Mouse (Mus musculus): ENCODE results near the gene Slc5a11.

Gene Slc5a11

GRCm38 (mm10) chr7:123215138-123215537 lies 558 bp downstream of the Slc5a11 start:
- DNase-seq = no peak

DNA sequence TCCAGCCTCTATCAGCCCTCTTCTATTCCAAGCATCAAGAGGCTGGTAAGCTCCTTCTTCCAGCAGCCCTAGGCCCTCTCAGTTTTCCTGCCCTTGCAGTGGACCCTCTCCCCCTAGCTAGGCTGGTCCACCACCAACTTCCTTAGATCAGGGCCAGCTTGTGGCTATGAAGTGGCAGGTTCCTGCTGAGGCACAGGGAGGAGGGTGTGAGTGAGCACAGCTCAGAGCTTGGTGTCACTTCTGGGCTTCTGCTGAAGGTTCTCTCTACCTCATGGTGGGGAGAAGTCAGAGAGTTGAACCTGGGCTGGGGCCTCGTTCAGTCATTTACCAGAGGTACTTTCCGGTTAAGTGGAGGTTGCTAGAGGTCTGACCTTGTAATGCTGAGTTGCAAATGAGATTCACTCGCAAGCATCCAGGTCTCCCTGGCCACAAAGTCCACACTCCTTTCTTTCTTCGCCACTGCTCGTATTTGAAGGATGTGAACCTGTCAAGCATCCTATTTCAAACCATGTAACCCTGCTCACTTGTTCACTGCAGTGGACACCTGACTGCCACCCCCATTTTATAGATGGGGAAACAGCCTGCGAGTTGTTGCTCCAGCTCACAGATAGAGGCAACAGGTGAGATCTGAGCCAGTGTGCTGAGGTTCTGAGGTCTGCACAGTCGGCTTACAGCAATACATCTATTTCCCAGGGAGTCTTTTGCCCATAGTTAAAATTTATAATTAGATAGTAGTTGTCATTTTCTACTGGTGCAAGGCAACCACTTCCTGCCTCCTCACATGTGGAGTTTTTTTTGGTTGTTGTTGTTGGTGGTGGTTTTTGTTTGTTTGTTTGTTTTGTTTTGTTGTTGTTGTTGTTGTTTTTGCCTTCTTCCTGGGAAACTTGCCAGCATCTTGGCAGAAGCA lies 3.1 kb downstream of the Slc5a11 start:
- DNase-seq = no peak

DNA sequence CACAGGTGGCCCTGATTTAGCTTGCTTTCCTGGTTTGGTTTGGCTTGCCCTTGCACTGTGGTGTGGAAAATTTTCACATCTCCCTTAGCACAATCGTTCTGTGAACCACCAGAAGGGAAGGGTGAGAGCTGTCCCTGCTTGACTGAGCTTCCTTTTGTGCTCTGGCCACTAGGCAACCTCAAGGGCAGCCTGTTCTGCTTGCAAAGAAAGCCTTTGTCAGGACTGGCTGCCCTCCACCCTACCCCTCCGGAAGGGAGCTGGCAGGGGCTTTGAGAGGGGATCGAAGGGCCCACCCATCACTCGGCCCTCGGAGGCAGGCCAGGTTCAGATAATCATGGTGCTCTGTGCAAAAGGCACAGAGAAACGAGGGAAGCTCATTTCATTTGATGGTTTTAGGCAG lies 4.0 kb downstream of the Slc5a11 start:
- peak; percentile 37 for DNase-seq

- DNase-seq = no peak
These were observed 5.4 kb downstream of the Slc5a11 start for GRCm38 (mm10) chr7:123219781-123220632.

DNA sequence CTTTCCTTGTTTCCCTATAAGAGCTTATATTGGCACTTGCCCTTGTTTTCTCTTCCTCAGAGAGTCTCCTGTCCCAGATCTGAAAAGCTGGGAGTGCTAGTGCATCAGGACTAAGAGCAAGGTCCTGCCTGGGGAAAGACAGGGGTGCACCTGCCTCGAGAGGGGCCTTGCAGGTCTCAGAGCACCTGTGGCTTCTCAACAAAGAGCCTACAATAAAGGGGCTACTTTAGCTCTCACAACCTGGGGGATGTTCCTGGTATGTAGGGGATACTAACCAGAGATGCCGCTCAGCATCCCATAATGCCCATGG lies 6.0 kb downstream of the Slc5a11 start:
- no peak for DNase-seq

DNA sequence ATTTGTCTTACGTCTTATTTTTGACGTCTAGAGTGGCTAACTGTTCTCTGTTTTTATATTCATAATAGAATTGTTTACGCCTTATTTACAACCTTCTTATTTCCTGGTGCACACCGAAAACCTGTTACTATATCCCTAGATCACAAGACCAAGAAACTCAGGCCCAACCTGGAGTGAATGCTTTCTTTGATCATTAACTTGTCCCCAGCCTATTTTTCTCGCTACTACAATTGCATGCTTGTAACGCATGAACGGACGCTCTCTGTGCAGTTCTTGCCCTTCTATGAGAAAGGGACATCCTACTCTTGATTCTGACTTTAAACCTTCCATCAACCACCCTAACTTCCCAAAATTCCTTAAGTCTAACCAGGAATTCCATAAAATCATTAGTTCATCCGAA lies 9.5 kb downstream of the Slc5a11 start:
- DNase-seq = no peak

DNA sequence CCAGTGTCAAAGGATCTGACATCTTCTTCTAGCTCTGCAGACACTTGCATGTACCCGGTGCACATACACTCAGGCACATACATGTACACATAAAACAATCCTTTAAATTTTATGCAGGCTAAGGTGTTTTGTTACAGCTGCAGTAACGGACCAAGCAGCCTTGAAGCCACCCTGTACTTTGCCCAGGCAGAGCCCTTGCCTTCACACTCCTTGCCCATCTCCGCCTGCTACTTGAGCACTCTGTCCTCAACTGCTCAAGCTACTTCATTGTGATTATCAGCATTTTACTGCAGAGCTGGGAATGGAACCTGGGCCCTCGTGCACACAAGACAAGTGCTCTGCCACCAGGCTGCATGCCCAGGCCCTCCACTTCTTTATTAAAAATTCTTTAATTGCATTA lies 10.6 kb downstream of the Slc5a11 start:
- no peak for DNase-seq

GRCm38 (mm10) chr7:123235449-123235848 lies 20.9 kb downstream of the Slc5a11 start:
- DNase-seq = no peak

DNA sequence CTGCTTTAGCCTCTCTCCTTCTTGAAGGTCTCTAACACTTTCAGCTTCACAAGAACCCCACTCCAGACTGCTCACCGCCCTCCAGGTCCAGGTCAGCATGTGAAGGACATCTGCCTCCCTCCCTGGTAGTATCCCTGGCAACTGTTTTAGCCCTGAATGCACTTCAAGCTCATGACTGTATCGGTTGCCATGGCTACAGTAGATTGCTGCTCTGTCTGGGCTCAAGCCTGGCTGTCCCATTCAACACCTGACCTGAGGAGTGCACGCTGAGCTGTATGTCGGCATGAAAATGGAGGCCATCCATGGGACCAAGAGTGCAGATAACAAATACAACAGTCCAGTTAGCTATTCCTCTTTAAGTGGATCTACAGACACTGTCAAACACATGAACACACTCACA lies 24.0 kb downstream of the Slc5a11 start:
- no peak for DNase-seq

- DNase-seq = no peak
These were observed 25.5 kb downstream of the Slc5a11 start for GRCm38 (mm10) chr7:123240064-123240463.

GRCm38 (mm10) chr7:123242241-123242640 lies 27.7 kb downstream of the Slc5a11 start:
- DNase-seq = no peak

DNA sequence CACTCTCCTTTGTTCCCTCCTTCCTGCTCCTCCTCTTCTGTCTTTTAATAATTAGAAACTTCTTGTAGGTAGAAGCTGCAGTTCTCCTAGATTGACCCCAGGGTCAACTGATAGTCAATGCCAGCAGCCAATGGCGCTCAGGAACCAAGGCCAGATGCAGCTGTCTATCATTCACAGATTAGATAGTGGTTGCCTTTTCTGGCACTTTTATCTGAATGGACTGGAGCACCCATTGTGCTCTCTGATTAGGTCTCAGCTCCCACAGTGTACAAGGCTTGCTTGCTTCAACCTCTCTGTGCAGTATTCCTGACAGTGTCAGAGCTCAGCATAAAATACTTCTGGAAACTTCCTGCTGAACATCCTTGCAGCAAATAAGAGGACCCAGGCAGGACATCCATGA lies 30.3 kb downstream of the Slc5a11 start:
- DNase-seq = no peak

- DNase-seq = no peak
These were observed 32.0 kb downstream of the Slc5a11 start for GRCm38 (mm10) chr7:123246504-123247084.

- no peak for DNase-seq
These were observed 33.6 kb downstream of the Slc5a11 start for GRCm38 (mm10) chr7:123248166-123248565.

GRCm38 (mm10) chr7:123251343-123251742 lies 36.8 kb downstream of the Slc5a11 start:
- no peak for DNase-seq

GRCm38 (mm10) chr7:123253396-123253795 lies 38.8 kb downstream of the Slc5a11 start:
- DNase-seq = no peak

- DNase-seq = no peak
These were observed 39.8 kb downstream of the Slc5a11 start for GRCm38 (mm10) chr7:123254196-123254970.

- peak; percentile 17 for DNase-seq
These were observed 43.5 kb downstream of the Slc5a11 start for GRCm38 (mm10) chr7:123258103-123258502.

GRCm38 (mm10) chr7:123273056-123273455 lies 58.5 kb downstream of the Slc5a11 start:
- DNase-seq = no peak

GRCm38 (mm10) chr7:123276568-123276967 lies 62.0 kb downstream of the Slc5a11 start:
- no peak for DNase-seq

- DNase-seq = no peak
These were observed 65.2 kb downstream of the Slc5a11 start for GRCm38 (mm10) chr7:123279797-123280196.

- no peak for DNase-seq
These were observed 69.2 kb downstream of the Slc5a11 start for GRCm38 (mm10) chr7:123283826-123284225.

DNA sequence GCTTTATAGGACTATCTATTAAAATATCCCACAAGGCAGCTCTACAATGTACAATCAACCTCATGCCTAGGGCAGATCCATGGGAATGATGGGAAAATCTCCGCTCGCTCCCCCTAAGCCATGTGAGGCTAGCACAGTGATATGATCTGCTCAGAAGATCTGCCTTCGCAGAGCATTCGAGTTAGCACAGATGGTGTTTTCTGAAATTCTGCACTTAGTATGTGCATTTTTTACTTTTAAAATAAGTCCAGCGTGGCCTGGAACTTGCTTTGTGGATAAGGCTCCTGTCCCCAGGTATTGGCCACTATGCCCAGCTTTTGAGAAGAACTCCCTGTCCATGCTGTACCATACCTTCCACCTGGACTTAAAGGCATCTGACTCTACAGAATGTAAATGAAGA lies 71.3 kb downstream of the Slc5a11 start:
- no peak for DNase-seq

Measured in cerebellum, adult 9-11 months (tissue).